Mouse (Mus musculus): Measurements from ENCODE around the gene Dlg2.

The Dlg2 gene

DNA sequence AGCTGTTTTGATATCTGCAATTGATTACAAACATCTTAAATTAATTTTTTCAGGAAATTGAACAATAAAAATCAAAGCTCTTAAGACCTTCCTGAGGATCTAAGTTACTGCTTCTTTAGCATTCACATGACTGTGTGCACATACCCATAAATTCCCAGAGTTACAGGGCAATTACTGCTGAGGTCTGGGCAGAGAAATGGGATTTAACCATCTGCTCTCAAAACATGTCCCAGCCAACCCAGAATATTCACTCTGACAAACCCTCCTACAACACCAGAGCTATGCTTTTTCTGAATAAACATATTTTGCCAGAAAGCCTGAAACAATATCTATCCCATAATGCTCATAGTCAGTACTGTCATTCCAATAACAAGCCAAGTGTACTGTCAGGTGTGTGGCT is 1788.5 kb downstream of the Dlg2 start:
- no peak for DNase-seq (ENCODE audit: low read depth, low spot score)

GRCm38 (mm10) chr7:92275353-92275752 is 1798.9 kb downstream of the Dlg2 start:
- no peak for DNase-seq (ENCODE audit: low read depth, low spot score)

DNA sequence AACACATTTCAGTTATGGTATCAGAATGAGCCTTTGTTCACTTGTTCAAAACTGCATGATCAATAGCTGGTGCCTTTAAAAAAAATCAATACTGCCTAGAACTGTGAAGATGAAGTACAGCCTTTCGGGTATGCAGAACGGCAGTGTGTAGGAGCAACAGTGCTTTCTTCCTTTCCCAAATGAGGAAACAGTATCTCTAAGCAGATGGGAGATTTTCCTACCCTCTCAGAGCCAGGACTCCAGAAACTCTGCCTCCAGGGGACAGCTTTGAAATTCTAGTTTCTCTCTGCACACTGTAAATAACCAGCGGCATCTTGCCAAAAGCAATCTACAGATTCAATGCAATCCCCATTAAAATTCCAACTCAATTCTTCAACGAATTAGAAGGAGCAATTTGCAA is 1801.2 kb downstream of the Dlg2 start:
- DNase-seq (ENCODE audit: low read depth, low spot score), result no peak

GRCm38 (mm10) chr7:92280925-92281324 is 1804.5 kb downstream of the Dlg2 start:
- no peak for DNase-seq (ENCODE audit: low read depth, low spot score)

DNA sequence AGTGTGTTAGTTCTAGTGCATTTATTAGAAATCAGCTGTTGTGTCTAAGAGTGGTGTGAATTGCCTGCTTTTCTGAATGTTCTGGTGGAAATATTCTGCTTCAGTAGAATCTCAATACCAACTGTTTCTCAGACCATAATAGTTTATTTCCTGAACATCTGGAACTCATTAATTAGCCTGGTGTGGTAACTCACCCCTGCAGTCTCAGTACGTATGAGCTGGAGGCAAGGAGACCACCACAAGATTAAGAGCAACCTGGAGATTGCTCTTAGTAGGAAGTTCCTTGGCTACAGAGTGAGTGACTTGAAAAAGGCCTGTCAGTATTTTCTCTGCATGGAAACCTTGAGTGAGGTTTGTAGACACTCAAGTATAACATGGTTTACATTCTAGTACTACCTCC is 1810.6 kb downstream of the Dlg2 start:
- no peak for DNase-seq (ENCODE audit: low read depth, low spot score)

GRCm38 (mm10) chr7:92288814-92289213 is 1812.3 kb downstream of the Dlg2 start:
- DNase-seq (ENCODE audit: low read depth, low spot score), result no peak

DNA sequence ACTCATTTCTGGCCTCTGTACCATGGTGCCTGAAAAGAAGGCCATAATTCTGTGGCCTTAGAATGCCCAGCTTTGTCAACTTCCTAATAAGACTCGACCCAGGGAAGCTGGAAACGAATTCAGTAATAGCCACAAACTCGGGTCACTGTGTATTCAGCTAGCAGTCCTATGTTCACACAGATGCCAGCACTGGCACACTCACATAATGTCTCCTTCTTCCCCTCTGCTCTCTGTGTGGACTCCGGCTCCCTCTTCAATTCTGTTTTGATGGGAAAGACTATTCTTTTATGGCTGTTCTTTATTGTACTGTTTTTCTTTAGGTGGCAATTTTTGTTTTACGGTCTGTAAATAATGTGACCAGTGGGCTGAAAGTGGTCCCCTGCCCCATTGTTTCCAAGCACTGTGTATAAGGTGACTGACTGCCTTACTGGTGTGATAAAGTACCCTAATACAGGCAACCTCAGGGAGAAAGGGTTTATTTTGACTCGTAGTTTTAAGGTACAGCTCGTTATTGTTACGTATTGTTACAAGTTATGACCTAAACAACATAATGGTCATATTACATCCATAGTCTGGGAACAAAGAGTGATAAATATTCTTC is 1816.5 kb downstream of the Dlg2 start:
- no peak for DNase-seq (ENCODE audit: low read depth, low spot score)

GRCm38 (mm10) chr7:92301046-92301445 is 1824.6 kb downstream of the Dlg2 start:
- DNase-seq (ENCODE audit: low read depth, low spot score), result no peak

GRCm38 (mm10) chr7:92307634-92308033 is 1831.2 kb downstream of the Dlg2 start:
- no peak for DNase-seq (ENCODE audit: low read depth, low spot score)

GRCm38 (mm10) chr7:92308168-92308567 is 1831.7 kb downstream of the Dlg2 start:
- DNase-seq (ENCODE audit: low read depth, low spot score), result no peak

DNA sequence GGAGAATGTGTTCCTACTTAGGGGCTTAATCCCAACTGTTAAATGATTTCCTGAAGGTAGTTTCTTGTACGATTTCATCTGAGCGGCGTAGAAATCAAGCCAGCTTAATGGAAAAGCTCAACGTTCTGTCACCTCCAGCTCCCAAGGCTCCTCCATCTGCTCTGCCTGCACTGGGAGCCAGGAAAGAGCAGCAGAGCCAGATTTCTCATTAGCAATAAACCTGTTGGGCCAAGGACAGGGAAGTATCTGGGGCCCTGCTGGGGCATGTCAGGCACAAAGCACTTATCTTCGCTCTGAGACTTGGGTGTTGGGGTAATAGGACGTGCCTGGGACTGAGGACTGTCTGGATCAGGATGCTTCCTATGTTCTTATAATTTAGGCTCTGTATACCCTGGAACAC is 1839.9 kb downstream of the Dlg2 start:
- DNase-seq (ENCODE audit: low read depth, low spot score), result no peak

DNA sequence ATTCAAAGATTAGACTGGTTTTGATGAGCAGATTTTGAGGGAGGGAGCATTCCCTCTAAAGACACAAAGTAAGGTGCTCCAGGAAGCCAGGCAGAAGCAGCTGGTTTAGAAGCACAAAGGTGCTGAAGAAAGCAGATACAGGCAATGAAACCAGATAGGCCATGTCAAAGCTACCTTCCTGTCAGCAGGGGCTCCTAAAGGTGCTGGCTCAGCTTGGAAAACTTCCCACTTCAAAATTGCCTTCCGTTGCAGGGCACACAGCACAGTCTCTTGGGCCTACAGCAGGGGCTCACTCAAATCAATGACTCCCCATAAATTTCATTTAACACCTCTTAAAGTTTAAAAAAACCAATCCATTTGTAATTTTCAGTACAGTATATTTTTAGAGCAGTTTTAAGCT is 1843.0 kb downstream of the Dlg2 start:
- DNase-seq (ENCODE audit: low read depth, low spot score), result no peak

DNA sequence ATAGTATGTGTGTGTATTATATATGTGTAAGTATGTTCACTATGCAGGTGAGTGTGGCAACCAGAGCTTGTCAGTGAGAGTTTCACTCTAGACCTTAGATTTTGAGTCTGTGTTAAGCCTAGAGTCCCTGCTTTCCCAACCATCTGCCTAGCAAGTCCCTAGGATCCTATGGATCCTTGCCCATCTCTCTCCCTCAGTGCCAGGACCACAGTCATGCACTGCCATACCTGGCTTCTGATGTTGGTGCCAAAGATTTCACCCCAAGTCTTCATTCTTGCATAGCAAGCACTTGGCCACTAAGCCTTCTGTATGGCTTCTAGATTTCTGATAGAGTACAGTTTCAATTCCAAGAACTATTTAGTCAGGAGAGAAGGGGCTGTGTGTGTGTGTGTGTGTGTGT is 1843.7 kb downstream of the Dlg2 start:
- DNase-seq (ENCODE audit: low read depth, low spot score), result no peak

DNA sequence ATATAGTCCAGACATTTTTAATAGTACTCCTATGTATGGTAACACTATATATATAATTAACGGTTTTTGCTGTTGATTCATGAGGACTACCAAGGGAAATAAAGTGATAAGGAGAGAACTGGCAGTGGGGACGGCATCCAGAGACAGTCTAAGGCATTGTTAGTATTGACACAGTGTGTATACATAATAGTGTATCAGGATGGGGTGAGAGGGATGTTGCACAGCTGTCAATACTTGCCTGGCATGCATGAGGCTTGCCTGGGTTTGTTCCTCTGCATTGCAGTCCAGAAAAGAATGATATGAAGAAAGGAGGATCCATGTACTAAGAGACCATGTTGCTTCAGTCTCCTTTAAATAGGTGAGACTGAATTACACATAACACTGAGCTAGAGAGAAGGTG is 1845.3 kb downstream of the Dlg2 start:
- no peak for DNase-seq (ENCODE audit: low read depth, low spot score)

GRCm38 (mm10) chr7:92322342-92323069 is 1846.0 kb downstream of the Dlg2 start:
- no peak for DNase-seq (ENCODE audit: low read depth, low spot score)

GRCm38 (mm10) chr7:92323710-92324109 is 1847.2 kb downstream of the Dlg2 start:
- DNase-seq (ENCODE audit: low read depth, low spot score), result no peak

- DNase-seq (ENCODE audit: low read depth, low spot score), result no peak
These were observed 1850.9 kb downstream of the Dlg2 start for GRCm38 (mm10) chr7:92327343-92327896.

- no peak for DNase-seq (ENCODE audit: low read depth, low spot score)
These were observed 1856.9 kb downstream of the Dlg2 start for GRCm38 (mm10) chr7:92333220-92333898.

DNA sequence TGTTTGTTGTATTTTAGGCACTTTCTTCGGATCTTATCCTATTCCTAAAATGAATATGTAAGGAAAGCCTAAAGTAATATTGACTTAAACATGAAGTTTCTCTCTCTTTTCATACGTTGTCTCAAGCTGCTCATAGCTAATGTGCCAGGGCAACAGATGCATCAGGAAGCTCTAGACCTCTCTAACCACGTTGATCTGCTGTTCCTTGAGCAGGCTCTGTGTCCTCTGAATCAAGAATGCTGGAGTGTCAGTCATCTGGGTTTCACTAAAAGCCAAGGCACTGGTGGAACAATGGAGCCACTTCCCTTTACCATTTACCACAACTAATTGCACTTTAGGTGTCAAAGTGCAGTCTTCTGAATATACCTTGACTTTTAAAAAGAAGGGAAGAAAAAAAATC is 1880.1 kb downstream of the Dlg2 start:
- DNase-seq (ENCODE audit: low read depth, low spot score), result no peak

DNA sequence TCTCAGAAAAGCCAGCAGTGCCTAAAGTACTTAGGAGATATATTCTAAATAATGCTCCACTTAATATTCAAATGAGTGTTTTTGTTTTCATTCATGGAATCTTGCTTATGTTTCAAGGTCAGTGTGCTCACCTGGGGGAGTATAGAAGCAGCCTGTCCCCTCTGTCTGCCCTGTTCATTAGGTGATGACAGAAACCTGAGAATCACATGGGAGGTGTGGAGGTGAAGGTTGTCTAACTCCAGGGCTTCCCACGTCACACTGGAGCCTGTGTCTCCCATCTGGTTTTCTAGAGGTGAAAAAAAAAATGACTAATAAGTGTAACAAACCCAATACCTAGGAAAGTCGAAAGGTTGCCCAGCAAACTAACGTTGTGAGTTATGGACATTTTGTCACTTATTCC is 1886.9 kb downstream of the Dlg2 start:
- no peak for DNase-seq (ENCODE audit: low read depth, low spot score)

- DNase-seq (ENCODE audit: low read depth, low spot score), result no peak
These were observed 1887.3 kb downstream of the Dlg2 start for GRCm38 (mm10) chr7:92363800-92364199.

- DNase-seq (ENCODE audit: low read depth, low spot score), result no peak
These were observed 1890.6 kb downstream of the Dlg2 start for GRCm38 (mm10) chr7:92367111-92367510.

GRCm38 (mm10) chr7:92370521-92370920 is 1894.0 kb downstream of the Dlg2 start:
- DNase-seq (ENCODE audit: low read depth, low spot score), result no peak

Data from retina, postnatal 7 days (tissue).